Mouse (Mus musculus) frontal cortex, postnatal 25 days (tissue): ENCODE measurements around the gene Adamts14.

Source experiments
- DNase-seq, 2 experiments: peaks; one replicate each; pipeline ENCODE4 v3.0.0; 2022; ENCODE audit warnings: low spot score in 2 of 2

Adamts14 gene

GRCm38 (mm10) chr10:61273081-61273843 is at the start of gene Adamts14:
TSS of gene Adamts14 (minus strand) at chr10:61273438.
- no peak for DNase-seq

- no peak for DNase-seq
These were observed 45.3 kb upstream of the Adamts14 start for GRCm38 (mm10) chr10:61318527-61318926.

DNA sequence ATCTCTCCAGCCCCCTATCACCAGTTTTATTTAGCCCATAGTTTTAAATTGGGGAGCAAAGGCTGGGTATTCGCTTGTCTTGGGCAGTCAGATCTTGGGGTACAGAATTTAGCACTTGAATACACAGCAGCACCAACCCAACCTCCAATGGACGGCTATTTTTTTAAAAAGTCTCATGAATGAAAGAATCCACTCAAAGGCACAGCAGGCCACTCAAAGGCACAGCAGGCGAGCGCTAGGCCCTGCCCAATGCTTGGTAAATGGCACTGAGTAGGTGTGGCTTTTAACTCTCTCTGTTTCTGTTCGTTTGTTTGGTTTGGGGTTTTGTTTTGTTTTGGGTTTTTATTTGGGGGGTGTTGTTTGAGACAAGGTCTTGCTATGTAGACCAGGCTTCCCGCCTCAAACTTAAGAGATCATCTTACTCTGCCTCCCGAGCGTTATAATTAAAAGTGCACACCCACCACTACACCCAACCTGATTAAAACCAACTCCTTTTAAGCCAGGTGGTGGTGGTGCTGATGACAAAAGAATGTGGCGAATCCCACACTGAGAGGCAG is 42.2 kb upstream of the Adamts14 start:
- no peak for DNase-seq

- no peak for DNase-seq
These were observed 40.5 kb upstream of the Adamts14 start for GRCm38 (mm10) chr10:61313750-61314149.

DNA sequence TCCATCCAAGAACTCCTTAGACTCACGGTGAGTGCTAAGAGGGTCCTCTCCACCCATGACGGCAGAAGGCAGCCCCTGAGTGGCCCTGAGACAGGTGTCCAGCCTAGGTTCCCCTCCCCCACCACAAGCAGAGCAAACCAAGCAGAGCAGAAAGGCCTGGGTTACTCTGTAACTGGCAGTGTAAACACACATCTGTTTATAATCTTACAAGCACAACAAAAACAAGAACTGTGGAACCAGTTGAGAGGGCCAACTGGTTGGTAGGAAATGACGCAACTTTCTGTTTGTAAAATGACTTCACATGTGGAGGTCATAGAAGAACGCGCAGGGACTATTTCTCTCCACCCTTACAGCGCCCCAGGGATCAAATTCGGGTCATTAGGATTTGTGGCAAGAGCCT is 39.5 kb upstream of the Adamts14 start:
- no peak for DNase-seq

DNA sequence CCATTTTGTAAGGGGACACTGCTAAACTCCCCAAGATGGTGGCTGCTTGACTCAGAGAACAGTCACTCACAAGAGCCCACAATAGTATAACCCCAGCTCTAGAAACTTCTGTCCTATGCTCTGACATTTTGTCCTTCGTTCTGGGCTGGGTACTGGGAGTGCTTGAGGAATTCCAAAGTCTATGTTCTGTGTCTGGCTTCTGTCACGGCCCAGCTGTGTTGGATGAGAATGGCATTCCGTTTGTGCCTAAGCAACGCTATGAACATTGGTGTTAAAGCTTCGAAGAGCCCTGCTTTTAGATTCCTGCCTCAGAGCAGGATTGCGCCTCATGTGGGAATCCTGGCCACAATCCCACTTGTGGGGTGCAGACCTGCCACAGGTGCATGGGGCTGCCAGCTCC is 38.9 kb upstream of the Adamts14 start:
- no peak for DNase-seq

GRCm38 (mm10) chr10:61308706-61309320 is 35.6 kb upstream of the Adamts14 start:
- DNase-seq, result no peak

GRCm38 (mm10) chr10:61305928-61306590 is 32.8 kb upstream of the Adamts14 start:
- DNase-seq, result no peak

DNA sequence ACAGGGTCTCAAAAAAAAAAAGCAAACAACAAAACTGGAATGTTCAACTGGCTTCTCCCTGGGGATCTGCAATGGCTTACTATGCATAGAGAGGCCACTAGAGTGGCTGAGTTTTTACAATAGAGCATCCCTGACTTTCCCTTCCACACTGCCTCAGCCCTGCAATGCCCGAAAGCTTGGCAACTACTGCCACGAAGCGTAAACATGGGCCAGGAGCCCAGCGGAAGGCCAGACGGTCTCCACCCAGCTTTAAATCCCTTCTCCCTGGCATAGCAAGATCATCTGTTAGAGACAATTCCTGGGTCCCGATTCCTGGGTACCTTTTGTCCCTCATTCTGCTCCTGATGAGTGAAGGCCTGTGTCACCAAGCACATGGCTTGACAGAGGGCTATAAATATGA is 30.8 kb upstream of the Adamts14 start:
- no peak for DNase-seq

GRCm38 (mm10) chr10:61300996-61301395 is 27.8 kb upstream of the Adamts14 start:
- no peak for DNase-seq

- DNase-seq, result no peak
These were observed 24.2 kb upstream of the Adamts14 start, which contains the start of gene Prf1 for GRCm38 (mm10) chr10:61297477-61297876. TSS of gene Prf1 (plus strand) at chr10:61297833.

- DNase-seq, result no peak
These were observed 23.6 kb upstream of the Adamts14 start for GRCm38 (mm10) chr10:61296713-61297445.

DNA sequence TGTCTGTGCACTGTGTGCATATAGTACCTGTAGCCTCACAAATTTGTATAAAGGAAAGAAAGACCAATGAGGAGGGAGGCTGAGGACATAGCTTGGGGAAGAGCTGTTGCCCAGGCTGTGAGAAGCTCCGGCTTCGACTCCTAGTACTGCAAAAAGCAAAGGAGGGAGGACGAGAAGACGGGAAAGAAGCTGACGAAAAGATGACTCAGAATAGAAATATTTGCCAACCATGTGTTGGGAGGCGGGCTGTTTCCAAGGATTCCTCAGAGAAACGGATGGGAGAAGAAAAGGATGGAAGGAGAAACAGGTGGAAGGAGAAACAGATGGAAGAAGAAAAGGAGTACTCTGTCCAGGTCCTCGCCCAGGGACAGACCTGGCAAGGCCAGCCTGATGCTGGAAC is 21.0 kb upstream of the Adamts14 start:
- no peak for DNase-seq

DNA sequence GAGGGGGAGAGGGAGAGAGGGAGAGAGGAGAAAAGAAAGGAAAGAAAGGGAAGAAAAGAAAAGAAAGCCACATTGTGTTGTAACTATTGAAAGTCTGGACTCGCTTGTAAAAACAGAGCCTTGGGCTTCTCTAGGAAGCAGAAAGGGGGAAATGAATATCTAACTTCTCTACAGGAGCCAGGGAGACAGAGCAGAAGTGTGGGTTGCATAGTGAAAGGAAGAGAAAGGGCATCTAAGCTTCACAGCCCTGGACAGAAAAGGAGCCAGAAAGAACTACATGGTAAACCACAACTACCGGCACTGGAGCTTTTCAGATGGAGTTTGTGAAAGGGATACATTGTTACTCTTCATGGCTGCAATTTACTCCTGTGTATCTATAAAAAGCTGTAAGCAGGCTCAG is 17.2 kb upstream of the Adamts14 start:
- DNase-seq, result no peak

DNA sequence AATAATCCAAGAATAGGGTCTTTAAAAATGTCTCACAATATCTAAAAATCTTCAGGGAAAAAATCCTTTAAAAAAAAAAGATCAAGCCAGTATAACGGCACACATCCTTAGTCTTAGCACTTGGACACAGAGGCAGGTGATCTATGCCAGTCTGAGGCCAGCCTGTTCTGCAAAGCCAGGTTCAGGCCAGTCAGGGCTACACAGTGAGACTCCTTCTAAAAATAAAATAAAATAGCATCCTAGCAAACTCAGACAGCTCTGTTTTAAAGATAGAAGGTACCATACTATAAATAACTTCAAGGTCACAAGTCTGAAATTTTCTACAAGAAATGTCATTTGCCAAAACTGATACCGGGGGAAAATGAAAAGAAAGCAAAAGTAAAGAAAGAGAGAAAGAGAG is 16.8 kb upstream of the Adamts14 start:
- no peak for DNase-seq

GRCm38 (mm10) chr10:61286246-61286645 is 13.0 kb upstream of the Adamts14 start:
- DNase-seq, result no peak

DNA sequence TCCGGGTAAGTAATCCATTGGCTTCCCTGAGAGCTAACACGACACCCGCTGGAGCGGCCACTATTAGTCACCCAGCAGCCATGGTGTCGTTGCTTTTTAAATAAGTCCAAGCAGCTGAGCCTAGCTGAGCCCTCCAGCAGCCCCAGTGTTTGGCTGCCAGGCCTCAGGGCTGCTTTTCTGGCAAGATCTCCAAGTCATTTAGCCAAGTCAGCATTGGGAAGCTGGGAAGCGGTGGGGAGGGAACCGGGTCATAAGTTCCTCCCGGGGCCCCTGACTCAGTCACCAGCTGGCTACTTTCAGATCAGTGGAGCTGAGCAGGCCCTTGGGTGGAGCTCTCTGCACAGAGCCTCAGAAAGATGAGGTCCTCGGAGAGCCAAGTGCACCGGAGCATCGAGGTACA is 12.0 kb upstream of the Adamts14 start:
- DNase-seq, result no peak

- no peak for DNase-seq
These were observed 11.1 kb upstream of the Adamts14 start for GRCm38 (mm10) chr10:61284309-61284708.

DNA sequence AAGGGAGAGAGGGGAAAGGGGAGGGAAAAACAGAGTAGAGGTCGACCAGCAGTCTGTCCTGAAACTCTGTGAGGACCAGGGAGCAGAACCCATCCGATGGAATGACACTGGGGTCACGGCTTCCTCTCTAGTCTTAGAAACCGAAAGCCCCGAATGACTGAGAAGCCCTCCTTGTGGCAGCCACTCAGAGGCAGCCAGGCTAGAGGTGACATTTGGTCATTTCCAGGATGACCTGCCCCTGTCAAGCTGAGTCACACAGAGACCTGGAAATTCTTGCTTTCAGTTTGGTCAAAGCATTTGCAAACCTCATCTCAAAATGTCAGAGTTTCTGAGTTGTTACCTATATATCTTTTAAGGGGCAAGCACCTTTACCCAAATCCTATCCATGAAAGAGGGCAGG is 7.9 kb upstream of the Adamts14 start:
- DNase-seq, result no peak

DNA sequence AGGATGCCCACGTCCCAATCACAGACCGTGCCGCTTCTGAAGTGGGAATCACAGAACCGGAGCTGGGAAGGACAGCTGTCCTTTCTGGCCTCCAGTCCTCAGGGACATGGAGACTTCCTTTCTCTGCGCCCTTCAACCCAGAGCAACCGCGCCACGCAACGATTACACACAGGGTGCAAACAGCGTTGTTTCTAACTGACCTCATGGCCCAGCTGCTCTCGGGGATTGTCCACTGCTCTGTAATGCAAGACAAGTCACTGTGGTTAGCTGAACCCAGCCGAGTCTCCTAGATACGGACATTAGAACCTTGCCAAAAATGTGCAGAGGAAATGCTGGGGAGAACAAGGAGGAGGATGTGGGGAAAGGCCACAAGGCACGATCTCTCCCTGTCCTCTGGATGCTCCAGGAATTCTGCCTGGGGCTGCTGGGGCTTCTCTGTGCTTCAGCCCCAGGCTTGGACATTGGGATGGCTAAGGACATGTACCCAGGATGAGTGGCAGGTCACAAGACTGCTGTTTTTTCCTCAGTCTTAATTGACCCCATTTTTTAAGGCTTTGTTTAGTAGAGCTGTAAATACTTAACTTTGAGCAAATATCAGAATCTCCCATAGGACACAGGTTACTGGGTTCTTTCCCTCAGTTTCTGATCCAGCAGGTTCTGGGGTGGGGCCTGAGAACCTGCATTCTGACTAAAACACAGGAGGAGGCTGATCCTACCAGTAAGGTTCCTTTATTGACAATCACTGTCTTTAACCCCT is 4.9 kb upstream of the Adamts14 start:
- DNase-seq, result no peak

DNA sequence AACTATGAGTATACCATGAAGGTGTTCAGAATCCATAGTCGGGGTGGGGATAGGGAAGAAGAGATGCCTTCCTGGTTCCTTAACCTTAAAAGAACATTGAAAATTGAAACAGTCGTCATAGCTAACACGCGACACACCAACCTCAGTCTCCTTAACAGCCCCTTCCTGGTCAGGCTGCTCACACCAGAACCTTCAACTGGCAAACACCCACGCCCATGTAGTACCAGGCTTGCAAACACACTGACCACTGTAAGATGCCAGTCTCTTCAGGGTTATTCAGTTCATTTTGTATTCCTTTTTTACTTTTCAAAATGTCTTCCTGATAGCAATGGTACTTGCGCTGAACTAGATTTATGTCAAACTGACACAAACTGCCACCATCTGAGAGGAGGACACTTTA is 3.8 kb upstream of the Adamts14 start:
- no peak for DNase-seq
